Mouse (Mus musculus) cerebellum, adult (tissue): ENCODE results near the gene Syce1.
"Not testable (repeated sequence)": the region's sequence is repeated elsewhere in the genome, so short reads cannot be mapped to it uniquely, and the experiment has no call there.

Experiments
- ATAC-seq: cut with Nextera tagmentation; 2 replicates; pipeline ENCODE4 v1.9.2; 2017; ENCODE audit warnings: mild to moderate bottlenecking, moderate library complexity, mixed read lengths; ENCODE audit not compliant: insufficient number of reproducible peaks, low FRiP score, low TSS enrichment

Syce1 gene

DNA sequence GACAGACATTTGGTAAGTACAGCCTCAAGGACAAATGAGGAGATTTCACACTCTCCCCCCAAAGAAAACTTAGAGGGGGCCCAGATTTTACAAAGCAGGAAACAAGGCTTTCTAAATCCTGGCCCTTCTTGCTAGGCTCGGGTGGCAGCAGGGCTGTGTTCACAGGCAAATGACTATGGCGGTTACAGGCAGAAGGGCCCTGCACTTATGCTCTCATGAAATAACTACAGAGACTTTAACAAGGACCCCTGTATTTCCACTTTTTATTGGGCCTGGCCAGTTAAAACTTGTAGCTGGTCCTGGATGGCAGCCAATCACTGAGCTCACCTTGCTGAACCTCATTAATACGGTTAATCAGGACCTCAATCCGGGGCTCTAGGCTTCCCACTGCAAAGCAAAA lies 7.1 kb downstream of the Syce1 start:
- no peak for ATAC-seq

- no peak for ATAC-seq
Observed at GRCm38 (mm10) chr7:140765888-140766739, 21.5 kb downstream of the Syce1 start.

GRCm38 (mm10) chr7:140765391-140765790 lies 22.3 kb downstream of the Syce1 start:
- ATAC-seq = not testable (repeated sequence)

- ATAC-seq = no peak
Observed at GRCm38 (mm10) chr7:140763447-140764020, 24.1 kb downstream of the Syce1 start, which contains the start of gene Cyp2e1. Gene Cyp2e1 (plus strand): TSS chr7:140763739.

- no peak for ATAC-seq
Observed at GRCm38 (mm10) chr7:140760647-140761046, 27.0 kb downstream of the Syce1 start.

DNA sequence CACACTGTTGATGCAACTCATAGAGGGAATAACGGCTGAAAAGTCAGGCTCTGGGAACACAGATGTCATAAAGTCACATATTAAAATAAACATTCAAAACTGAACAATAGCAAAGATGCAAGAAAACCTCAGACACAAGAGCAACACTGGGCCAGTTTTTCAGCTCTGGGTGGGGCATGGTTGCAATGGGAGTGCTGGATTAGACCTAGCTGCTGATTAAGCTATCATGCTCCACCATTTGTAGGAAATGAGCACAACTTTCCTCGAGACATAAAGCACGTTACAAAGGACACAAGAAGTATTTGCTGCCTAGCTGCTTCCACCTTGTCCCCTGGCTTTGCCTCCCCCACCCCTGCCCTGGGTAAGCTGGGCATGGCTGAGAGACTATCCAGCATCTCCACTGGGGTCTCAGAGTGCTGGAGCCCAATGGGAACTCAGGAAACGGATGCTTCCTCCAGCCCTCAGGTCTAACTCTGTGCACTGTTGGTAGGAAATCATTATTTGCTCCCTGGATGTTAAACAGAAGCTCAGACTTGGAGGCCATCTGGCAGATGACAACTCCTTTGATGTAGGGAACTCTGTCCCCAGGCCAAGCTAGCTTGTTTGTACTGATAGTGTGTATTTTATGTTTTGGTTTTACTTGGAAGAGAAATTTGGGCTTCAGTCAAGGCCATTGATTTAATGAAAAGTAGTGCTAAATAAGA lies 31.3 kb downstream of the Syce1 start:
- ATAC-seq = no peak

- no peak for ATAC-seq
Observed at GRCm38 (mm10) chr7:140754556-140754955, 33.1 kb downstream of the Syce1 start.

- ATAC-seq = no peak
Observed at GRCm38 (mm10) chr7:140748827-140749160, 38.9 kb downstream of the Syce1 start.

GRCm38 (mm10) chr7:140748116-140748826 lies 39.4 kb downstream of the Syce1 start:
- no peak for ATAC-seq

DNA sequence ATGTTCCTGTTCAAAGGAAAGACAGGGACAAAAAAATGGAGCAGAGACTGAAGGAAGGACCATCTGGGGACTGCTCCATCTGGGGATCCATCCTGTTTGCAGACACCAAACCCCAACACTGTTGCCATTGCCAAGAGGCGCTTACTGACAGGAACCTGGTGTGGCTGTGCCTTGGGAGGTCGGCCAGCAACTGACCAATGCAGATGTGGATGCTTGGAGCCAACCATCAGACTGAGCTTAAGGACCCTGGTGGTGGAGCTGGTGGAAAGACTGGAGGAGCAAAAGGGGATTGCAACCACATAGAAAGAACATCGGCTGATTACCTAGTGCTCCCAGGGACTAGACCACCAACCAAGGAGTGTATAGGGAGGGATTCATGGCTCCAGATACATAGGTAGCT lies 40.2 kb downstream of the Syce1 start:
- no peak for ATAC-seq

DNA sequence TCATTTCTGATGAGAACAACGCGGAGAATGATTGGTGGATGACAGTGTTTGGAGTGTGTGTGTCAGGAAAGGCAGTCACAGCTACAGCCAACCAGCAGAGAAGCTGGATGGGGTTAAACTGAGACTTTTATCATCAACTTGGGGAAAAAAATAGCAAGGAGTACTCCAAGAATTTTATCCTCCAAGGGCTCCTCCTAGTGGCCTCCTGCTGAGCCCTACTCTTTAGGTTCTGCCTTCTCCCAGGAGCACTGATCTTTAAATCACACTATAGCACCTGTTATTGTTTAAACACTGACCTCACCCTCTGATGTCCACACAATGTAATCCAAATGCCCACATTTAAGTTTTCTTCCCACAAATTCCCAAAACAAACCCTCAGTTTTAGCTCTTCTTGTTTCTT lies 54.5 kb downstream of the Syce1 start:
- ATAC-seq = no peak
